Mouse (Mus musculus) layer of hippocampus, postnatal 25 days (tissue): ENCODE results near the gene Zfp277. TPM values are rescaled to one million over a fixed set of nuclear protein-coding genes. Genes with fewer than 3 reads are reported as not detected.

Experiments
- DNase-seq, 2 experiments: peaks; one replicate each; pipeline ENCODE4 v3.0.0; 2022; ENCODE audit warnings: mixed read lengths in 2 of 2, low spot score in 1 of 2; ENCODE audit errors: extremely low spot score in 1 of 2
- total RNA-seq, 2 experiments: library from RNA; stranded (reverse); gene quantifications; 2 replicates each; pipeline ENCODE4 v1.2.3; 2021

Gene Zfp277
- total RNA-seq, 2 experiments from 2014 or later = 23.9 to 25.1 TPM

- no peak for DNase-seq
These were observed 64.4 kb downstream of the Zfp277 start for GRCm38 (mm10) chr12:40381173-40381801.

DNA sequence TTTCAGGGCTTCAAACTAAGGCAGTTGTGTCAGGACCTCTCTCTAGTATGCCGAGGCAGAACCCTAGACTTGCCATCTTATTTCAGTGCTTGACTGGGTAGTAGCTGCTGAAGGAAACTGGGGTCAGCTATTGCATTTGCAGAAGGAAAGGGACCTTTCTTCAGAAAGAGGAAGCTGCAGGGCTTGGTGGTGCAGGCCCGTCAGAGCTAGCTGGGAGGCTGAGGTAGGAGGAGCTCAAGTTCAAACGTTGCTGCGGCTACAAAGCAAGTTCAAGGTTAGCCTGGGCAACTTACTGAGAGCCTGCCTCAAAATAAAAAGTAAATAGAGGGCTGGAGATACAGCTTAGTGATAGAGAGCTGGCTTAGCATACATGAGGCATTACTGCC lies 66.2 kb downstream of the Zfp277 start:
- DNase-seq = no peak

DNA sequence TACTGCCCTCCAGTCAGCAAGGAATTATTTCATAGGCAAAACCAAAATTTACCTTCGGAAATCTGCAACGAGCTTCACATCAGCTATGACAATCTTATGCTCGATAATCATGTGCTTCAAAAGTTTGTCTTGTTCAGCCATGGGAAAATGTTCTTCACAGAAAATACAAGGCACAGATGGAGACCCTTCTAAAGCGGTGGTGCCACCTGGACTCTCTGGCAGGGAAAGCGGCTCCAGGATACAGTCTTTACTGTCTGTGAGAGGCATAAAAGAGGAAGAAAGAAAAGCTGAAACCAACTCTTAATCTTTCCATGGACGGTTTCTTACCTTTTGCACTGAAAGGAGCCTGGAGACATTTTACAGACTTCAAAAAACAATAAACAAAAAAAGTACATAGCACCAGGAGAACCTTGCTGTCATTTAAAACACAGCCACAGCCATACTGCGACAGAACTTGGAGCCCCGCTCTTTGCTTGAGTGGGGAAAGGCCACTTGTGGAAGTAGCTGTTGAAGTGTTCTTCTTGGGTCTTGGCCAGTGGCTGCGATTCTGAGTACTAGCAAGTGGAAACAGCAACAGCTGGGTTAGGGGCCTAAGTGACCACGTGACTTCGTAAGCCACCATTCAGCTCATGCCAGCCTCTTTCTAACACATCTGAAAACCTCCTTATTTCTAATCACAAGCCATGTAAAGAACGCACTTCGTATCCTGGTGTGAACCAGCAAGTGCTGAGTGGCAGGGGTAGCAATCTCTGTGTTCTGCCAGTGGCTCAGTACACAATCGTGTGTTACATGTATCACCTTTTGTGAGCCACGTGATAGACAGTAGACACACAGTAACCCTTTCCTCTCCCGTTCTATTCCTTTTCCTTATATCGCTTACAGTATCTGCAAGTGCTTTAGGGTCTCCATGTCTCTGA lies 66.8 kb downstream of the Zfp277 start:
- peak in 1 of 2 experiments; percentile 32 for DNase-seq

- DNase-seq = no peak
These were observed 93.8 kb downstream of the Zfp277 start for GRCm38 (mm10) chr12:40351879-40352278.

DNA sequence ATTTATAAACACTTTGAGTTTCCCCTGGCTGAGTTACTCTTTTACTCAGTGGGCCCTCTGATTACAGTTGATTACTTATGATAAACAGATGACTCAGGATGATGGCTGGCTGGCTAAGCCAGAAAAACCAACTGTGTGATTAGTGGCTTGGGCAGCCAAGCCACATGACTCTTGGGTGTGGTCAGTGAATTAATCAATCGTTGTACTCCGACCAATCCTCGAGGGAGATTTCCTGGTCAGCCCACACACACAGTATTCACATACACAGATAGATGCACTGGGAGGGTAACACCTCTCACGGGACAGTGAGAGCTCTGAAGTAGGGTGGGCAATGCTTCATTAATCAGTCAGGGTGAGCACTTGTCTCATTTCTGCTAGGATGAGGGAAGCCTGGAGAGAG lies 97.5 kb downstream of the Zfp277 start:
- no peak for DNase-seq

- no peak for DNase-seq
These were observed 98.5 kb downstream of the Zfp277 start for GRCm38 (mm10) chr12:40347060-40347698.

DNA sequence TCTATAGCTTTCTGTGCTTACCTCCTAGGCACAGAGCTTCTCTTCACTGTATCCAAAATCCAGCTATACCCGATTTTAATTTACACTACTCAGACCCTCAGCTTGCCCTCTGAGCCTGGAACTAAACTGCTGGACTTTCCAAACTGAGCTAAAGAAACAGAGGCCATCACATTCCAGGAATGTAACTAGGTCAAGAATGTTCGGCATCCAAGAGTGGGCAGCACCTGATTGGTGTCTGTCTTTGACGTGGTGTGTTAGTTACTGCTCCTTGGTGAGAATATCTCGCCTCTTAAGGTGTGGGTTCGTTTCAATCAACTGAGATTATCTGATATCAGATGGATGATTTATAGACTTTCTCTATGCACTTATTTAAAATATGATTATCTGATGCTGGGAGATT lies 104.3 kb downstream of the Zfp277 start:
- DNase-seq = no peak

- DNase-seq = no peak
These were observed 110.4 kb downstream of the Zfp277 start for GRCm38 (mm10) chr12:40335303-40335702.

DNA sequence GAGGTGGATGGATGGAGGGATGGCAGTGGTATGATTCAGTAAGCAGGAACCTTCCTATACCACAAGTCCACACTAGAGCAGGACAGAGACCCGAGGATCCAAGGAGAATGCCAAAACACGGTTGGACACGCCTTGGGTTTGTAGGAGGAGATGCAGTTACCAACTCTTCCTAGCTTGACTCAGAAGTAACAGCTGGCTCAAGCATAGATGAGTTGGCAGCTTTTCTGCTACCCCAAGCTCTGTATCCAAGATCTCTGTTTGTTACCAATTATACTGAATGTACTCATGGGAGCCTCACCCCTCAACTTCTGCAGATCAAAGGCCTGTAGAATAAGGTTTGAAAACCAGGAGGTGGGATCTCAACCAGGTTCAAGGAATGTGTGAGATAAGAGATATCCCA lies 114.2 kb downstream of the Zfp277 start:
- no peak for DNase-seq

GRCm38 (mm10) chr12:40327012-40327660 lies 118.6 kb downstream of the Zfp277 start:
- DNase-seq = no peak

DNA sequence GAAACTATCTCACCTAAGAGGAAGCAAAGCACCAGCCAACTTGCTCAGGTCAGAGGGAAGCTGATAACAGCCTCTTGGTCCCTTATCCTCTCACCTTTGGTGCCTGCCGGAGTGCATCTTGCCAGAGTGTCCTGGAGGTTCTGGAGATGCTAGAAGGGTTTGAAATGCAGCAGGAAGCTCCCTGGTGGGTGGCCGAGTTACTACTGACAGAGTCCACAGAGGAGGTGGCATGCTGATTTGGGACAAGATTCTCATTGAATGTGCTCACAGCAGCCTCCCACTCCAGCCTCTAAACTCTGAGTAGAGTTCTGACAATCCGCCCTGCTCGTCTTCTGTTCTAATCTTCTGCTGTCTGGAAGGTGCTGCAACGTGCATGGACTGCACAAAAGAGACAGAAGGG lies 120.1 kb downstream of the Zfp277 start:
- no peak for DNase-seq

- DNase-seq = no peak
These were observed 120.9 kb downstream of the Zfp277 start for GRCm38 (mm10) chr12:40324819-40325218.

DNA sequence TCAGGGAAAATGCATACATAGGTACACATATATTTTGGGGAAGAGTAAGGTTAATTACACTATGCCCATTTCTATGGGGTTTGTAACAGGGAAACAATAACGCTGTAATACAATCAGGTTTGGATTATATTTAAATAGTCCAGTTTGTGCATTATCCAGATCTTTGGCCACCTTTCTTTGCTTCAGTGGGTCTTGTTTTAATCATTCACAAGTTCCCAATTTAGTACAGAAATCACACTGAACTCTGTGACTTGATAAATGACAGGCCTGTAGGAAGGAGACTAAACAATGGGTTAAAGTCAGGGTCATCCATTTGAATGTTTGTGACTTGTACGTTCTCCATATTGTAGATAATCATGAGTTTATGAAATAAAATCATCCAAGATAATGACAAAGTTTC lies 130.6 kb downstream of the Zfp277 start:
- no peak for DNase-seq

DNA sequence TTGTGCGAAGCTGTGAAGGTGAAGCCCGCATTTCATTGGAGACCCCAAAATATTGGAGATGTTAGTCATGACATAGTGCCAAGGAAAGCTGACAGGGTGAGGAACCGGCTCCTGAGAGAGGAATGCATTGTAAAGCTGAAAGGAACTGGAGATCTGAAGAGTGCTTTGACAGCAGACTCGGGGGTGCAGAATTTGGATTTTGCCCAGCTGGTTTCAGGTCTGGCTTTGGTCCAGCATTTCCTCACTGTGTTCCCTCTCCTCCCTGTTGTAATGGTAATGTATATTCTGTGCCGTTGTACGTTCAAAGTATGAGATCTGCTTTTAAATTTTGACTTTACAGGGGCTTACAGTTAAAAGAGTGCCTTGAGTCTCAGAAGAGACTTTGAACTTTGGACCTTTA lies 141.7 kb downstream of the Zfp277 start:
- peak in 1 of 2 experiments; percentile 9 for DNase-seq

DNA sequence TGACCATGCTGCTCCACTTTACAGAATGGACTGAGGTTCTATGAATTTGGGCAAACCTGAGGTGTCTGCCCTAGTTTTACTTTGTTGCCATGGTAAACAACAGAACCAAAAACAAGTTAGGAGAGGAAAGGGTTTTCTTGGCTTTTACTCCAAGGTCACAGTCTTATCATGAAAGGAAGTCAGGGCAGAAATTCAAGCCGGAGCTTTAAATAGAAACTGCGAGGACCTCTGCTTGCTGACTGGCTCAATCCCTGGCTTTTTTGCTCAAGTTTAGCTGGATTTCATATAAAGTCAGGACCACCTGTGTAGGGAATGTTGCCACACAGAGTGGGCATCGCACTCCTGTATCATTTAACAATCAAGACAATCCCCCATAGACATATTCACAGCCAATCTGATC lies 147.1 kb downstream of the Zfp277 start:
- DNase-seq = no peak

- no peak for DNase-seq
These were observed 159.2 kb downstream of the Zfp277 start for GRCm38 (mm10) chr12:40286539-40286938.

DNA sequence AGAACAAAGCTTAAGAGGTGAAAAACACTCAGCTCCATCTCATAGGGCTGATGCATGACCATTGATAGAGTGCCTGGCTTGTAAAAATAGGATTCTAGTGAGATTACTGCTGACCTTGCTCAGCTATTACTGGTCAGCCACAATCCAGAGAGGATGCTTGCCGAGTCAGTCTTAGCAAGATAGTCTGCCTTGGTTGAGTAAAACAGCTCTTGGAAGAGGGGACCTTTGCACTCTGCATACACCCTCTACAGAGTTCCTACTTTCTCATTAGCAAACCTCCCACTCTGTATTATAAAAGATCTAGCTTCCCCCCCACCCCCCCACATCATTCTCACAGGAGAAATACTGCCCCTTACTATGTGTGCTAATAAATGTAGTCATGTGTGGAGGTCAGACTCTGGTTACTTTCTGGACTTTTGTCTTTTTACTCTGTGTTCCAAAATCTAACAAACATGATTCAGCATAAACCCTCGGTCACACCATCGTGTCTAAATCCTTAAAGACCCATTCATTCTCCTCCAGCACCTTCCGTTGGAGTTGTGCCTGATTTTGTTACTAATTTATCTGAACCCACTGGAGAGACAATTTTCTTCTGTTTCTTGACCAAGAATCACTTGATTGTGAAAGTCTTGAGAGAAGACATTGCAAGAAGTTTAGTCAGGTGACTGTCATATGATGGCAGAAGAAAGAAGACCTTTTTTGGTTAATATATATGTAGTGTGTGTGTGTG lies 164.9 kb downstream of the Zfp277 start:
- DNase-seq = no peak

- DNase-seq = no peak
These were observed 168.1 kb downstream of the Zfp277 start for GRCm38 (mm10) chr12:40277581-40277980.

- DNase-seq = no peak
These were observed 170.8 kb downstream of the Zfp277 start for GRCm38 (mm10) chr12:40274931-40275330.

DNA sequence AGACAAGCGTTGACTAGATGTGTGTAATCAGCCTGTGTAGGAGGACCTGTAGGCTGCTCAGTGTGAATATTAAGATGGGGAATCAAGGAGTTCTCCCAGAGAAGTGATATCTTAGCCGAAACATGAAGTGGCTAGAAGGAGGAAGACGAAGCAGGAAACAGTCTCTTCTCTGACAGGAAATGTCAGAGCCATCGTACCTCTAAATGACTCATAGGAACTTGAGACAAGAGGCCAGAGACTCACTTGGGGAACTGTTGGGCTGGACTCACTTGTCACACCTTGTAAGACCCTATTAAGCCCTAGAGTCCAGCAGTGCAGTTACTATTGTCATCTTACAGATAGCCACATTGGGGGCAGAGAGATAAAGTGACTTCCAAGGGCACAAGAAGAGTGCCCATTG lies 172.4 kb downstream of the Zfp277 start:
- no peak for DNase-seq
